Mouse (Mus musculus): ENCODE measurements at regions not wholly inside any gene's neighbourhood (a gene's known extent, or its start where the extent isn't known, plus 50 kb on each side); places are given as distances from the start of the nearest gene placed in this dataset.

GRCm38 (mm10) chr3:143596011-143596683 is 608.9 kb downstream of the Lmo4 start:
- DNase-seq (ENCODE audit: low read depth, low spot score) = no peak

GRCm38 (mm10) chr3:143595081-143595480 is 609.9 kb downstream of the Lmo4 start:
- DNase-seq (ENCODE audit: low read depth, low spot score) = no peak

- no peak for DNase-seq (ENCODE audit: low read depth, low spot score)
These were observed 610.3 kb downstream of the Lmo4 start for GRCm38 (mm10) chr3:143594676-143595075.

- no peak for DNase-seq (ENCODE audit: low read depth, low spot score)
These were observed 618.4 kb downstream of the Lmo4 start for GRCm38 (mm10) chr3:143586653-143587052.

- DNase-seq (ENCODE audit: low read depth, low spot score) = no peak
These were observed 620.1 kb downstream of the Lmo4 start for GRCm38 (mm10) chr3:143584692-143585603.

GRCm38 (mm10) chr3:143576338-143577007 is 628.5 kb downstream of the Lmo4 start:
- no peak for DNase-seq (ENCODE audit: low read depth, low spot score)

- DNase-seq (ENCODE audit: low read depth, low spot score) = no peak
These were observed 629.3 kb downstream of the Lmo4 start for GRCm38 (mm10) chr3:143575737-143576136.

- DNase-seq (ENCODE audit: low read depth, low spot score) = no peak
These were observed 630.8 kb downstream of the Lmo4 start for GRCm38 (mm10) chr3:143574035-143574864.

- DNase-seq (ENCODE audit: low read depth, low spot score) = no peak
These were observed 635.1 kb downstream of the Lmo4 start for GRCm38 (mm10) chr3:143569930-143570329.

- DNase-seq (ENCODE audit: low read depth, low spot score) = no peak
These were observed 640.0 kb downstream of the Lmo4 start for GRCm38 (mm10) chr3:143565067-143565466.

GRCm38 (mm10) chr3:143542811-143543210 is 661.0 kb upstream of the Pkn2 start:
- DNase-seq (ENCODE audit: low read depth, low spot score) = no peak

GRCm38 (mm10) chr3:143527982-143528381 is 646.2 kb upstream of the Pkn2 start:
- no peak for DNase-seq (ENCODE audit: low read depth, low spot score)

- no peak for DNase-seq (ENCODE audit: low read depth, low spot score)
These were observed 645.5 kb upstream of the Pkn2 start for GRCm38 (mm10) chr3:143527274-143527673.

GRCm38 (mm10) chr3:143512517-143513249 is 630.9 kb upstream of the Pkn2 start:
- no peak for DNase-seq (ENCODE audit: low read depth, low spot score)

- no peak for DNase-seq (ENCODE audit: low read depth, low spot score)
These were observed 627.7 kb upstream of the Pkn2 start for GRCm38 (mm10) chr3:143509531-143509930.

- peak; percentile 8 for DNase-seq (ENCODE audit: low read depth, low spot score)
These were observed 626.5 kb upstream of the Pkn2 start for GRCm38 (mm10) chr3:143508280-143508679.

- no peak for DNase-seq (ENCODE audit: low read depth, low spot score)
These were observed 619.2 kb upstream of the Pkn2 start for GRCm38 (mm10) chr3:143501017-143501416.

GRCm38 (mm10) chr3:143495389-143495788 is 613.6 kb upstream of the Pkn2 start:
- no peak for DNase-seq (ENCODE audit: low read depth, low spot score)

GRCm38 (mm10) chr3:143477916-143478610 is 596.3 kb upstream of the Pkn2 start:
- DNase-seq (ENCODE audit: low read depth, low spot score) = no peak

- DNase-seq (ENCODE audit: low read depth, low spot score) = no peak
These were observed 593.7 kb upstream of the Pkn2 start for GRCm38 (mm10) chr3:143475461-143475860.

Measured in retina, postnatal 7 days (tissue).